Mouse (Mus musculus): ENCODE measurements around the gene Rpp25.

Gene Rpp25

GRCm38 (mm10) chr9:57521056-57521911 is 17.5 kb downstream of the Rpp25 start, which contains the start of gene Cox5a:
Gene Cox5a, plus strand, starts transcription at chr9:57521274.
- peak; percentile 94 for DNase-seq (ENCODE audit: low spot score)

GRCm38 (mm10) chr9:57522114-57522860 is 18.5 kb downstream of the Rpp25 start:
- no peak for DNase-seq (ENCODE audit: low spot score)

GRCm38 (mm10) chr9:57522861-57523246 is 19.0 kb downstream of the Rpp25 start:
- no peak for DNase-seq (ENCODE audit: low spot score)

GRCm38 (mm10) chr9:57523754-57524153 is 19.9 kb downstream of the Rpp25 start:
- DNase-seq (ENCODE audit: low spot score) = no peak

- no peak for DNase-seq (ENCODE audit: low spot score)
Observed at GRCm38 (mm10) chr9:57524439-57524838, 20.6 kb downstream of the Rpp25 start.

GRCm38 (mm10) chr9:57525516-57525915 is 21.7 kb downstream of the Rpp25 start:
- no peak for DNase-seq (ENCODE audit: low spot score)

GRCm38 (mm10) chr9:57526435-57526834 is 22.6 kb downstream of the Rpp25 start:
- no peak for DNase-seq (ENCODE audit: low spot score)

- no peak for DNase-seq (ENCODE audit: low spot score)
Observed at GRCm38 (mm10) chr9:57531946-57532345, 28.1 kb downstream of the Rpp25 start.

GRCm38 (mm10) chr9:57536362-57536761 is 32.5 kb downstream of the Rpp25 start:
- DNase-seq (ENCODE audit: low spot score) = no peak

GRCm38 (mm10) chr9:57537044-57537727 is 33.4 kb downstream of the Rpp25 start, which contains the start of gene Fam219b:
Gene Fam219b, plus strand, starts transcription at chr9:57537528.
- peak; percentile 93 for DNase-seq (ENCODE audit: low spot score)

GRCm38 (mm10) chr9:57537728-57538181 is 33.9 kb downstream of the Rpp25 start:
- DNase-seq (ENCODE audit: low spot score) = peak; percentile 31

GRCm38 (mm10) chr9:57539550-57539949 is 35.7 kb downstream of the Rpp25 start:
- no peak for DNase-seq (ENCODE audit: low spot score)

GRCm38 (mm10) chr9:57541312-57541711 is 37.5 kb downstream of the Rpp25 start:
- DNase-seq (ENCODE audit: low spot score) = peak; percentile 38

- DNase-seq (ENCODE audit: low spot score) = no peak
Observed at GRCm38 (mm10) chr9:57543951-57544350, 40.1 kb downstream of the Rpp25 start.

GRCm38 (mm10) chr9:57547287-57547686 is 43.5 kb downstream of the Rpp25 start:
- DNase-seq (ENCODE audit: low spot score) = peak; percentile 57

GRCm38 (mm10) chr9:57547869-57548268 is 44.0 kb downstream of the Rpp25 start:
- DNase-seq (ENCODE audit: low spot score) = no peak

- no peak for DNase-seq (ENCODE audit: low spot score)
Observed at GRCm38 (mm10) chr9:57549186-57549585, 45.4 kb downstream of the Rpp25 start.

GRCm38 (mm10) chr9:57550126-57550862 is 46.5 kb downstream of the Rpp25 start:
- no peak for DNase-seq (ENCODE audit: low spot score)

GRCm38 (mm10) chr9:57552139-57552887 is 48.5 kb downstream of the Rpp25 start, which contains the start of gene Mpi:
Gene Mpi, minus strand, starts transcription at chr9:57552763.
- DNase-seq (ENCODE audit: low spot score) = peak; percentile 66

GRCm38 (mm10) chr9:57553119-57553518 is 49.3 kb downstream of the Rpp25 start:
- no peak for DNase-seq (ENCODE audit: low spot score)

GRCm38 (mm10) chr9:57554753-57555152 is 50.9 kb downstream of the Rpp25 start:
- DNase-seq (ENCODE audit: low spot score) = no peak

Measured in urinary bladder, postnatal 14 days (tissue).